Mouse (Mus musculus) cortical plate, adult 2 months (tissue): ENCODE results near the gene Mrpl35. TPM values are rescaled to one million over a fixed set of nuclear protein-coding genes. Genes with fewer than 3 reads are reported as not detected.
A peak's percentile ranks its signal among the peaks of the same experiment; 100 is the strongest.

Experiments
- H3K27ac ChIP-seq: fragments of 200-500 bp; 2 replicates; pipeline ENCODE4 v1.5.1; 2012; ENCODE audit warnings: low read length, control low read depth, inconsistent platforms; ENCODE audit not compliant: insufficient read depth
- H3K4me1 ChIP-seq: fragments of 200-500 bp; 2 replicates; pipeline ENCODE4 v1.6.1; 2011; ENCODE audit warnings: low read length; ENCODE audit not compliant: control insufficient read depth, insufficient read depth
- H3K4me3 ChIP-seq: fragments of 200-500 bp; 2 replicates; pipeline ENCODE4 v1.5.1; 2011; ENCODE audit warnings: mild to moderate bottlenecking, low read length, control low read depth; ENCODE audit not compliant: insufficient read depth
- CTCF ChIP-seq: fragments of 200-500 bp; IDR thresholded peaks from 2 replicates; pipeline ENCODE4 v1.5.1; 2011; ENCODE audit warnings: mild to moderate bottlenecking, control low read depth, low read length; ENCODE audit not compliant: insufficient read depth; ENCODE audit errors: extremely low read depth
- POLR2A ChIP-seq: fragments of 200-500 bp; IDR thresholded peaks from 2 replicates; pipeline ENCODE4 v1.6.1; 2011; ENCODE audit warnings: mild to moderate bottlenecking, low read length, control low read depth; ENCODE audit not compliant: insufficient read depth; ENCODE audit errors: extremely low read depth
- polyA plus RNA-seq: library from polyadenylated mRNA; depleted of rRNA; stranded (reverse); fragments of >200 nt; gene quantifications from 2 replicates; pipeline ENCODE4 v1.2.3, GENCODE M21; 2012; rRNA removed

Mrpl35 gene
- polyA plus RNA-seq, 1 experiment, result 17.9 TPM

- Histone ChIP-seq H3K4me1 (peaks cover 9% of the 10 kb centered on the region), H3K27ac (no peak overlapping the region), H3K4me3 (no peak overlapping the region)
- no peak for TF ChIP-seq POLR2A
- no peak for TF ChIP-seq CTCF
Observed at GRCm38 (mm10) chr6:71771282-71771681, 55.5 kb downstream of the Mrpl35 start.

- TF ChIP-seq POLR2A (no peak), CTCF (no peak)
- H3K27ac ChIP-seq, result no peak overlapping the region
- H3K4me1 ChIP-seq, result peaks cover 9% of the 10 kb centered on the region
- no peak overlapping the region for H3K4me3 ChIP-seq
Observed at GRCm38 (mm10) chr6:71770856-71771255, 55.9 kb downstream of the Mrpl35 start.

DNA sequence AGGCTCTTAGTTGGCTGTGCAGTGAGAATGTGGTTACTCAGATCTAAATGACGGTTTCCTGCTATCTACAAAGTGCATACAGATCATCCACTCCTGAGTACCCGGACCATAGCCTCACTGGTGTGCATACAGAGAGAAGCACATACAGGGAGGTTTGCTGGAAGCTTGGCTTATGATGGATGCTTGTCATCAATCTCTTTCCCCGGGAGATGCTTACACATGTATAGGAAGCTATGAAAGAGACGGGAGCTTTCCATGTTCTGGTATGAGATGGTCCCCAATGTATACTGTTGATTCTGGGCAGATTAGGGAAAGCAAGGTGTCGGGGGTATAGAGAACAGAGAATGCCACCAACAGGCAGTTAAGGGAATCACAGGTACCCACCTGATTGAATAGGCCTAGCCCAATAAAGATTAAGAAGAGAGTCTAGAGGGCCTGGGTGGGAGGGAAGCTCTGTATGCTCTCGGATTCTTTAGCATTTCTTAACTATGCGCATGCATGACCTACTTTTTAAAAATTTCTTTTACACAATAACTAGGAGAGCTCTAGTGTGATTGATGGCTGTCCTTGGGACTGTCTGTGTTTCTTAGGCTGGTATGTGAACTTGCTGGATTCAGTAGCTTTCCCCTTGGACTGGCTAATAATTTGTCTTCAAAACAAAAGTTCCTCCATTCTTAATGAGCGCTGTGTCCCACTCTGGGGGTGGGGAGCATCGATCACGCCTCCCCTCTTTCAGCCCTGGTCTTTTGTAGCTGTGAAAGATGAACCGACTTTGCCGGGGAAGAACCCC is 56.7 kb downstream of the Mrpl35 start:
- TF ChIP-seq POLR2A (no peak), CTCF (0 out of 2 replicates have a peak, but pooled peaks have one; percentile 16)
- peaks cover 9% of the 10 kb centered on the region for H3K4me1 ChIP-seq
- H3K27ac ChIP-seq, result peak overlapping the region; percentile 37; the same call in 1 of the 2 replicates
- no peak overlapping the region for H3K4me3 ChIP-seq

- no peak for TF ChIP-seq CTCF
- no peak for TF ChIP-seq POLR2A
Observed at GRCm38 (mm10) chr6:71767761-71768160, 59.0 kb downstream of the Mrpl35 start.

More at GRCm38 (mm10) chr6:71767761-71768160, 59.0 kb downstream of the Mrpl35 start:
- Histone ChIP-seq H3K27ac (no peak overlapping the region), H3K4me1 (peaks cover 7% of the 10 kb centered on the region), H3K4me3 (no peak overlapping the region)

Other genes with a start within 250 kb of the Mrpl35 start
- 34.8 and 35.8 TPM in 2 replicates for gene Kdm3a, start 194.0 kb downstream of the Mrpl35 start, polyA plus RNA-seq
- 76.3 and 79.2 TPM in 2 replicates for gene Reep1, start 119.4 kb downstream of the Mrpl35 start, polyA plus RNA-seq
- 82.1 and 85.2 TPM in 2 replicates for gene Immt, start 4.4 kb upstream of the Mrpl35 start, polyA plus RNA-seq
- 52.3 and 56.9 TPM in 2 replicates for gene Ptcd3, start 81.8 kb upstream of the Mrpl35 start, polyA plus RNA-seq
- gene Polr1a, start 82.1 kb upstream of the Mrpl35 start, polyA plus RNA-seq, result 16.6 and 17.6 TPM in 2 replicates